Mouse (Mus musculus) left cerebral cortex, postnatal 36 days (tissue): ENCODE data around the gene Metap1. TPM values are rescaled to one million over a fixed set of nuclear protein-coding genes. Genes with fewer than 3 reads are reported as not detected.

Experiments used
- DNase-seq, 2 experiments: peaks; one replicate each; pipeline ENCODE4 v3.0.0; 2021 to 2022; ENCODE audit warnings: low spot score in 2 of 2, mixed read lengths in 1 of 2
- intact Hi-C: fragments of 180-260 bp; cut with DNase I; formaldehyde crosslinking; loops from one replicate; pipeline ENCODE4 v1.15.1; 2025
- total RNA-seq, 2 experiments: library from RNA; stranded (reverse); gene quantifications; 2 replicates each; pipeline ENCODE4 v1.2.3; 2021

The Metap1 gene
- 10 to 100 TPM; 38.1 to 39.7 TPM for total RNA-seq

- intact Hi-C loops: loop anchor here (5.0 to 10.0 kb wide), 3 partner anchors 38 to 715 kb away; partner anchors contain the start of genes Eif4e, Stpg2 and Tspan5
- DNase-seq: peak; percentile 93 to 95
Observed at GRCm38 (mm10) chr3:138489327-138490033, at the start of gene Metap1. Gene Metap1, minus strand, starts transcription at chr3:138489515.

DNA sequence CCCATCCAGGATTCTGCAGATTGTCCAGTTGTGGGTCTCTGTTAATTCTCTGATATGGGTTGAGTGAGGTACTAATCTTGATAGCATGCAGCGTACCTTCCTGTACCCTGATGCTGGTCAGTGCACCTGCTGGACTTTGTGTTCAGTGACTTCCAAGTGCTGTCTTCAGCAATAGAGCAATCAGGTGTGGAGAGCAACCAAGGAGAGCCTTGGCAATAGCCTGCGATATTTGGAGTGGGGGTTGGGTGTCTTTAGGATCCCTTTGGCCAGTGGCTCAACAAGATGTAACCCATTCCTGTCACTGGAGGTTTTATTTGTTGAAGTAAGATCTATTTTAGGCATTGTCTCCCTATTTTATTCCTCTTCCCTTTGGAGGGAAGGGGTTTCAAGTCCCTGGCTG is 46.7 kb upstream of the Metap1 start:
- no peak for DNase-seq

GRCm38 (mm10) chr3:138532764-138533163 is 43.4 kb upstream of the Metap1 start:
- DNase-seq: no peak
- intact Hi-C loops: no loop called here

More for the DNA sequence above, 46.7 kb upstream of the Metap1 start:
- intact Hi-C loops: no loop called here

- no peak for DNase-seq
- intact Hi-C loops: no loop called here
Observed at GRCm38 (mm10) chr3:138531479-138532181, 42.3 kb upstream of the Metap1 start.

DNA sequence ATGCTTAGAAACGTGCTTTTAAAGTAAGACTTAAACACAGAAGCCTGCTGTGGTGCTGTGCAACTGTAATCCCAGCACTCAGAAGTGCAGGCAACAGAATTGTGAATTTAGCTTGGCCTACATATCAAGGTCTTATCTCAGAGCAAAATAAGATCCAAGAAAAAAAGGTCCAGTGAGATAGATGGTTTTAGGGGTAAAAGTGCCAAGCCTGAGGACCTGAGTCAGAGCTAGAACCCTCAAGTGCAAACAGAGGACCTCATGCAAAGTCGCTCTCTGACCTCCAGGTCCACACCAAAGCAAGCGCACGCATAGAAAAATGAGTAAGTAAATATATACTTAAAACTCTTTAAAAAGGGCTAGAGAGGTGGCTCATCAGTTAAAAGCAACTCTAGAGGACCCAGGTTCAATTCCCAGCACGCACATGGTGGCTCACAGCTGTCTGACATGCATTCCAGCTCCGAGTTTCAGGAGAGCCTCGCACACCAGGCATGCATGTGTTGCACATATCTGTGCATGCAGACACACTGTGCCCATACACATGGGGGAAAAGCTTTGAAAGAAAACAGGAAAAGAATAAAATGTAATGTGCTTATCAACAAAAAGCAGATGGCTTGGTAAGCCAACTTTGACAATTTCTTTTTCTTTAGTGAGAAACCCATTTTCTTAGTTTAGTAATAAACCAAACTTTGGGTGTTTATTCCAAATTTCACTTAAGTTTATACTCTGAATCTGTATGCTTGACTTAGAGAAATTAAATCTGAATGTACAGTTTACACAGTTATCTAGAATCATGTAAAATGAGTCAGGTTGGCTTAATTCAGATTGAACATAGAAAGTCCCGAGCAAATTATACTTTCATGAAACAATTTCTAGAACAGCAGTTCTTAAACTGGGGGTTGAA is 41.5 kb upstream of the Metap1 start:
- no peak for DNase-seq
- intact Hi-C loops: no loop called here

- DNase-seq: no peak
- intact Hi-C loops: loop anchor here (5.0 kb wide), 2 partner anchors 41 to 214 kb away; partner anchors contain the start of genes Metap1 and Tspan5
Observed at GRCm38 (mm10) chr3:138528265-138528664, 39.0 kb upstream of the Metap1 start.

GRCm38 (mm10) chr3:138527667-138528231 is 38.4 kb upstream of the Metap1 start:
- peak; percentile 54 to 55 for DNase-seq
- intact Hi-C loops: loop anchor here (5.0 kb wide), 2 partner anchors 40 to 215 kb away; partner anchors contain the start of genes Metap1 and Tspan5

GRCm38 (mm10) chr3:138526916-138527666 is 37.8 kb upstream of the Metap1 start:
- intact Hi-C loops: loop anchor here (5.0 kb wide), 2 partner anchors 40 to 215 kb away; partner anchors contain the start of genes Metap1 and Tspan5
- peak; percentile 96 for DNase-seq

DNA sequence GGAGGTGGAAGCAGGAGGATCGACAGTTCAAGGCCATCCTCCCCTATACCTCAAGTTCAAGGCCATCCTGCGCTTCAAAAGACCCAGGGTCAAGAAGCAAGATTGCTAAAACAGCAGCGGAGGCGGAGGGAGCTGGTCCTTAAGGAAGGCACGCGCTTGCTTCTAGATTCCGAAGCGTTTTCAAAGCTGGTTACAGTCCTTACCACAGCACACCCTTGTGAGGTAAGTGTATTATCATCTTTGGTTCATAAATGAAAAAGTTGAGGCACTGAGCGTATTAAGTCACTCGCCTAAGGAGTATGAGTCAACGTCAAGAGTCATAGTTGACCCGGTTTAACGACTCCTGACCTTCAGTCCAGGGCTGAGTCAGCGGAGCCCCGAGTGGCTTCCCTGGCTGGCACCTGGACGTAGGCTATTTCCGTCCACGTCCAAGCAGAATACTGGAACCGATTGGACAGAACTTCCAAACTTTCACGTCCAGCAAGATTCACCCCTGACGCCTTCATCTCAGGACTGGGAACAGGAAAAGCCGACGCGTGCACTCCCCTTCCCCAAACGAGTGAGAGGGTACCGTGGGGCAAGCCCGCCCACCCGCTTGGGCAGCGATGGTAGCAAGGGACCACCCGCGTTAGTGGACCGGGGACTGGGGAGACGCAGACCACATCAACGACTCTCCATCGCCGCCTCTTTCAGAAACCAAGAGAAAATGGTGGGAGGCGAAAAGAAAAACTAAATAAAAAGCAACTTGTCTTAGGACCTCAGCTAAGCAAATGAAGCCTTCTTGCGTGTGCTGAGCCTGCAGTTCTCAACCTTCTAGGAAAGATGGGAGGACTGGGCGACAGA is 37.0 kb upstream of the Metap1 start, which contains the start of gene Eif4e:
TSS of gene Eif4e (plus strand) at position 107 of the 843 bp plus-strand sequence.
- peak in 1 of 2 experiments; percentile 12 for DNase-seq
- intact Hi-C loops: loop anchor here (5.0 kb wide), 2 partner anchors 39 to 216 kb away; partner anchors contain the start of genes Metap1 and Tspan5

DNA sequence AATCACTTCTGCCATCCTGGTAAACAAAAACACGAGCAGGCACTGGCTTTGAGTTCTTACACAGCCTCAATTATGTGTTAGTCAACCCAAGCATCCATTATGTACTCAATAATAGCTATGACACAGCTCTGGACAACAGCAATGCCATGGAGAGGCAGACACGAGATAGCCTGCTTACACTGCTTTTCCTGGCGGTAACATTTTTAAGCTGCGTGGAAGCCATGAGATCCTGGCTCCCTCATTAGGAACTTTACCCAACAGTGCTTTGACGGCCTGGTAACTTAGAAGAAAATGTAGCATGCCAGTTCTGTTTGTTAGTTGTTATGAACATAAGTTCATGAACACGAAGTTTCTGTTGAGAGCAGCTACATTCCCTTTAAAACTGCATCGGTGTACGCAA is 36.2 kb upstream of the Metap1 start:
- intact Hi-C loops: loop anchor here (5.0 kb wide), 2 partner anchors 38 to 217 kb away; partner anchors contain the start of genes Metap1 and Tspan5
- no peak for DNase-seq

GRCm38 (mm10) chr3:138523956-138524355 is 34.6 kb upstream of the Metap1 start:
- intact Hi-C loops: no loop called here
- DNase-seq: no peak

- intact Hi-C loops: no loop called here
- no peak for DNase-seq
Observed at GRCm38 (mm10) chr3:138519218-138519617, 29.9 kb upstream of the Metap1 start.

DNA sequence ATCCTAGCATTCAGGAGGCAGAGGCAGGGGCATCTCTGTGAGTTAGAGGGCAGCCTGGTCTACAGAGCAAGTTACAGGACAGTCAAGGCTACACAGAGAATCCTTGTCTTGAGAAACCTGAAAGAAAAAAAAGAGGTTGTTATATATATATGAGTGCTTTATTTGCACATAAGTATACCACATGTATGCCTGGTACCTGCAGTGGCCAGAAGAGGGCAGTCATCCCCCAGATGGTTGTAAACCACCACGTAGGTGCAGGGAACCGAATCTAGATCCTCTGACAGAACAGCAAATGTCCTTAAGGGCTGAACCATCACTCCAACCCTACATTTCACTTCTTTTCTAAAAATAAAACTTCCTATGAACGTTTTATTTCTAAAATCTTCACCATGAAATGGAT is 28.6 kb upstream of the Metap1 start:
- no peak for DNase-seq
- intact Hi-C loops: no loop called here

- DNase-seq: no peak
- intact Hi-C loops: no loop called here
Observed at GRCm38 (mm10) chr3:138515656-138516370, 26.5 kb upstream of the Metap1 start.

GRCm38 (mm10) chr3:138514749-138515148 is 25.4 kb upstream of the Metap1 start:
- intact Hi-C loops: no loop called here
- DNase-seq: no peak

DNA sequence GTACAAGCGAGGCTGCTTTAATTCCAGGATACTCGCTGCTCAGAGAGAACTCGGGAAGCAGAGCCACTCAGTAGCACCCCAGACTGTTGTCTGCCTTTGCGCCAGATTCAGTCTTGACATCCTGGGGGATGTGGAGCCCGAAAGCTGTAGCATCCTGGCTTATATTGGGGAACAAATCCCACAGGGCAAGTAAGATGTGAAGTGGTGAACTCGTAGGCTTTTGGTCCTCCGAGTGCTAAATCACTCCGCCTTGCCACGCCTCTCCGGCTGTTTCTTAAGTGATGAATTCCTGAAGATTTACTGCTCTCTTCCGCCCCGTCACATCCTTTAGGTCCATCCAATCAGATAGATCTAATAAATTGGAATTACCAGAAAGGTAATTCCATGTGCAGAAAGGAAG is 23.9 kb upstream of the Metap1 start:
- no peak for DNase-seq

GRCm38 (mm10) chr3:138510471-138510870 is 21.2 kb upstream of the Metap1 start:
- intact Hi-C loops: no loop called here

More for the DNA sequence above, 23.9 kb upstream of the Metap1 start:
- intact Hi-C loops: no loop called here

More at GRCm38 (mm10) chr3:138510471-138510870, 21.2 kb upstream of the Metap1 start:
- no peak for DNase-seq
